Mouse (Mus musculus) c-Kit-positive CD71-positive TER-119-positive erythroid progenitor cells, embryonic 14.5 days (primary cell): Measurements from ENCODE around the gene Gm49354.
"Not testable (repeated sequence)": the region's sequence is repeated elsewhere in the genome, so short reads cannot be mapped to it uniquely, and the experiment has no call there.

ENCODE experiments used
- DNase-seq: peaks from one replicate; pipeline ENCODE4 v3.0.0-alpha.2; 2013; ENCODE audit warnings: low spot score

Gm49354 gene

DNA sequence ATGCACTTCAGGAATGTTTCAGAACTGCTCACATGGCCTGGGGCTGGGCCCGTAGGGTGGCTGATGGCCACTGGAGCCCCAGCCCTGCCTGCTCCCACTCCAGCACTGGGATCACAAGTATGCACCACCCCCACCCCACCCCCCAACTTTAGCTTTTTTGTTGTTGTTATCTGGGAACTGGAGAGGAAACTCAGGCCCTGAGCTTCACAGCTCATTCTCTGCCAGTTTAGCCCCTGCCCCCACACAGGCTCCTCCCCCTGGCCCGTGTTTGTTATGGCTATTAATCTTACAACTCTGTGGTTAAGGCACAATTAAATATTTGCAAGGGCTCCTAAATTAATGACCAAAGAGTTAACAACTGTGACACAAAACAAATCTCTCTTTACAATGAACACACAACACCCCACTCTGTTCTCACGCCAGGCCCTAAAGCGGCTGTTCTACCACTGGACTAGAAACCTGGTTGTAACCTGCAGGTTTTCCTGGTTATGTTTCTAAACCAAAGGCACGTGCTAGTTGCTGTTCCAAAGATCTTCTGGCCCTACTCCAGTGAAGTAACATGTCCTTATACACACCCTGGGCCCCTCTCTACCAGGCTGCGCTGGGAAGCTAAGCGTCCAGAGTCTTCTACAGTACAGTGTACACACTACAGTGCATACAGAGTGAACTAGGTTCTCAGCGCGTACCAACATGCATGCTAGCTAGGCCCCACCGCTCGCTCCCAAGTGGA is 15.1 kb downstream of the Gm49354 start:
- no peak for DNase-seq

GRCm38 (mm10) chr13:59762791-59763190 is 19.3 kb downstream of the Gm49354 start:
- DNase-seq = peak; percentile 55

DNA sequence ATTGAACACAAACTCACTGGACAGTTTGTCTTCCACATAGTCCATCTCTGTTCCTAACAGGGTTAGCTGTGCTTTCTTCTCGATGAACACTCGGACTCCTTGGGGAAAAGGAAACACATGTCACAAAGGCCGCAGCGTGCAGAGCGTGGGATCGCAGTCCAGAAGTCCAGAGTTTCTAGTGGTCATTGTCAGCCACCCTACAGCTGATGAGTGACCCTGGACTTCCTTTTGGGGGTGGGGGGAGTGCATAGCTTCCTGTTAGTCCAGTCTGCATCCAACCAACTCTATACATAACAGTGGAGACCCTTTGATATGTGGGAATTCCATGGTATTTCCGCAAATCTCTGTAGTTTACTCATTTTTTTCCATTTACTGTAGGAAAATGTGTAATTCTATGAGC is 25.1 kb downstream of the Gm49354 start:
- no peak for DNase-seq

GRCm38 (mm10) chr13:59750310-59750709 is 31.7 kb downstream of the Gm49354 start:
- no peak for DNase-seq

- no peak for DNase-seq
Measured at GRCm38 (mm10) chr13:59746711-59747110, 35.3 kb downstream of the Gm49354 start, which contains the start of gene 1700014D04Rik. 1700014D04Rik (minus strand) TSS chr13:59746752.

DNA sequence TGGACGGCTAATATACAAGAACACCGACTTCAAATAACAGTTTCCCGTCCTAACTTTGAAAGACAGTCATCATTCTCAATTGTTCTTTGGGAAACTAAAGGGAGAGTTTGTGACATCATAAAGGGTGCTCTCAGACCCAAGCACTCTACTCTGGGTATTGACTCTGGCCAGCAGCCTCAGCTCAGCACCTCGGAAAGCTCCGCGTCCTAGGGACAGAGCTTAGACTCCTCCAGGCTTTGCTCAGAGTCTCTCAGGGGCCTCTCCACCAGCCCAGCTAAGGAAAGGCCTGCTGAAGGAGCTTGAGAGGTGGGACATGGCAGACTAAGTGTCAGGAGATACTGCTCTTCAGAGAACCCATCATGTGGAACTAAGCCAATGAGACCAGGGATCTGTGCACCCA is 35.9 kb downstream of the Gm49354 start:
- DNase-seq = no peak

DNA sequence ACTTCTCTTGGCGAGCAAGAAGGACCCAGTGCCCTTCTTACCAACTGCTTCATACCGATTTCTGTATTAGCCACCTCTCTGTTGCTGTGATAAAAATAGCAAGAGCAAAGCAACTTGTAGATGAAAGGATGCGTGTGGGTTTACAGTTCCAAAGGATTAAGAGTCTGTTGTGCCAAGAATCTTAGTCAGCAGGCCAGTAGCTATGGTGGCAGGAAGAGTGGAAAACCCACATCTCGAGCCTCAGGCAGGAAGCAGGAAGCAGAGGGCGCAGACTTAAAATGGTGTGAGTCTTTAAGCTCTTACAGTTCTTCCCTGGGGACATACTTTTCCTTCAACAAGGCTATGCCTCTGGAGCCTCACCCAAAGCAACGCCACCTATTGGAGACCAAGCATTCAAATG is 36.6 kb downstream of the Gm49354 start:
- DNase-seq = no peak

- DNase-seq = no peak
Measured at GRCm38 (mm10) chr13:59741697-59742096, 40.3 kb downstream of the Gm49354 start.

- DNase-seq = no peak
Measured at GRCm38 (mm10) chr13:59741096-59741495, 40.9 kb downstream of the Gm49354 start.

DNA sequence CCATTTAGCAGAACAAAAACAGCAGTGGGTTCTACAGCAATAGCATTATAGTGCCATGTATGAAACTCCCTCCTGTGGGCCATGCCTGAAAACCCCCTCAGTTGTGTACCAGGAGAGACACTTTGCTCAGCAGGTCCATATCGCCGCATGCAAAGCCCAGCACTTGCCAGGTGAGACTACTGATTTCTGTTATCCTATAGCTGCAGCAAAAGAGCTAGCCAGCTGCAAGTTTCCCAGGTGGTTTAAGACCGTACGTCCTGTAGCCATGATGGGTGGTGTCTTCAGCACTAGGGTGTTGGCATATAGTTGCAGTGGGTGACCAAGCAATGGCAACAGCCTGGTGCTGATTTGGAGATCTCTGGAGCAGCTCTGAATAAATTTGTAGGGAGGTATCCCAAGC is 42.6 kb downstream of the Gm49354 start:
- peak; percentile 80 for DNase-seq

GRCm38 (mm10) chr13:59738455-59738854 is 43.6 kb downstream of the Gm49354 start:
- DNase-seq = peak; percentile 81

DNA sequence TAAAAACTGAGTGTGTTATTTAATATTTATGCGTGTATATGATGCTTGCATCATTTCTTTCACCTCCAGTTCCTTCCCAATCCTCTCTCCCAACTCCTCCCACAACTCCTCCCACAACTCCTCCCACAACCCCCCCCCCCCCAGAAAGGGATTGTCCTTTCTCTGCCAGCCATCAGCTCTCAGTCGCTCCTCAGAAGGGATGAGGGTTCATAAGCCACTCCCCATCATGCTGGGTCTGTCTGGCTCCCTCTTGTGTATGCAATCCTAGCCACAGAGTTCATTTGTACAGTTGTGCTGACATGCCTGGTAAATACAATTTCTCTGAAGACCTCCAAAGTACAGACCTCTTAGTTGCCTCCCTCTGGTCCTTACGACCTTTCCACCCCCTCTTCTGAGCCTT is 46.9 kb downstream of the Gm49354 start:
- DNase-seq = peak; percentile 50

GRCm38 (mm10) chr13:59734347-59734746 is 47.7 kb downstream of the Gm49354 start:
- peak; percentile 53 for DNase-seq

- DNase-seq = no peak
Measured at GRCm38 (mm10) chr13:59733936-59734335, 48.1 kb downstream of the Gm49354 start.

- DNase-seq = no peak
Measured at GRCm38 (mm10) chr13:59731652-59732051, 50.4 kb downstream of the Gm49354 start, which contains the start of gene Spata31d1d. Spata31d1d (minus strand) TSS chr13:59731752.

GRCm38 (mm10) chr13:59728378-59729093 is 53.5 kb downstream of the Gm49354 start:
- peak; percentile 83 for DNase-seq

- no peak for DNase-seq
Measured at GRCm38 (mm10) chr13:59726139-59726867, 55.7 kb downstream of the Gm49354 start.

- not testable (repeated sequence) for DNase-seq
Measured at GRCm38 (mm10) chr13:59722089-59722488, 60.0 kb downstream of the Gm49354 start.

- DNase-seq = no peak
Measured at GRCm38 (mm10) chr13:59719475-59719874, 62.6 kb downstream of the Gm49354 start.

DNA sequence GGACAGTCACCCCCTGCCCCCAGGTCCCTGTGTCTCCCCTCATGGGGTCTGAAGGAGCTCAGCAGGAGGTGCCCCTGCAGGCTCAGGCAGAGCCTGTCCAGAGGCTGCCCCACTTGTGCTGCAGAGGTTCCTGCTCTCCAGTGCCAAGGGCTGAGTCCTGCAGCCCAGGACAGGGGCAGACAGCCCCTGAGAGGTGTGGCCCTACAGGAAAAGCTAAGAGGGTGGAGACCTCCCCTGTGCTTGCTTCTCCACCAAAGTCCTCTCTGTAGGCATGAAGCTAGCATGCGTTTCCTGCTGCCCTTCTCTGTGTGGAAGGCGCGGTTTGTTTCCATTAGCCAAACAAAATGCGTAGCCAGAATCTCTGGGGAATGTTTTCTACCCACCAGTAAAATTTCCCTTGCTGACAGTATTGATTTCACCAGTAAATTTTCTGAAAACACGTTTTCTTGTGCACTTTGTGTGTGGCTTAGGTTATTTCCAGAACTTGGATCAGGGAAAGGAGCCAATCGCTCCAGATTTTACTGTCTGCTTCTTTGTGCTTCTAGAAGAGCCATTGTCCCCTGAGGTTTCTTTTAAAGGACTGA is 63.1 kb downstream of the Gm49354 start:
- DNase-seq = not testable (repeated sequence)

DNA sequence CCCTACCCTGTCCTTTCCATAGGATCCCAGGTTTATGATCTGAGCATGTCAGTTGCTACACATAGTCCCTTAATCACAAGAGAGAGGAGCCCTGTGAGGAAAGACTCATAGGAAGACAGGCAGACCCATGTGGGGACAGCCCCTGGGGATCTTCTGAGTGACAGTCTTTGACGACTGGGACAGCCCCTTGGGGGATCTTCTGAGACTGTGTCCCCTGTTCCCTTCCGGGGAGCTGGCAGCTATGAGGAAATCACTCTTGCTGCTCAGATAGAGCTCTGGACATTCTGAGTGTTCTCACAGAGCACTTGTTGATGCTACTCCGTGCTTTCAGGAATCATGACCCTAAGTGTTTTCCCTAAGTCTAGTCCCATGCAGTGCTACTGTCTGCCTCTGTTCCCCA is 68.3 kb downstream of the Gm49354 start:
- no peak for DNase-seq

- not testable (repeated sequence) for DNase-seq
Measured at GRCm38 (mm10) chr13:59711984-59712383, 70.1 kb downstream of the Gm49354 start, which contains the start of gene Spata31d1b. Spata31d1b (plus strand) TSS chr13:59712284.
